Mouse (Mus musculus): ENCODE results near the gene Dnajc7. TPM values are rescaled to one million over a fixed set of nuclear protein-coding genes. Genes with fewer than 3 reads are reported as not detected.
A peak's percentile ranks its signal among the peaks of the same experiment; 100 is the strongest.
"Not testable (repeated sequence)": the region's sequence is repeated elsewhere in the genome, so short reads cannot be mapped to it uniquely, and the experiment has no call there.

The Dnajc7 gene
- total RNA-seq, 2 experiments from 2014 or later, result 207 to 222 TPM

- DNase-seq, result no peak
Measured at GRCm38 (mm10) chr11:100548141-100548540, 71.8 kb downstream of the Dnajc7 start.

DNA sequence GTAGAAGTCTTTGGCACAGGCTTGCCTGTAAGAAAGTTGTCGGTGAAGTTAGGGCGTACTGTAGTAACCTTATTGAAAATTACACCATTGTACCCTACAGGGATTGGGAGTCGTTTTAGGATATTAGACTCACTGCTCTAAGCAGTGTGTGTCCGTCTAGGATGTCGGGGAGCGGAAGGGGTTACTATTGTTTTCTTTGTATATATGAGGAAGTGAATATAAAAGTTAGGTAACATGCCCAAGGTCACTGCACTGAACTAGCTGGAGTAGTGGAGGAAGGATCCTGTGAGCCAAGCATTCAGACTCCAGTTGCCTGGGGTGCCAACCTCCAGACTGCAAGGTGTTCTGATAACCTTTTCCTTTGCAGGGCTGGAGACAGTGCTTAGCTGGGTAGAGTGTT lies 73.0 kb downstream of the Dnajc7 start:
- no peak for DNase-seq

GRCm38 (mm10) chr11:100545746-100546085 lies 74.3 kb downstream of the Dnajc7 start:
- no peak for DNase-seq

DNA sequence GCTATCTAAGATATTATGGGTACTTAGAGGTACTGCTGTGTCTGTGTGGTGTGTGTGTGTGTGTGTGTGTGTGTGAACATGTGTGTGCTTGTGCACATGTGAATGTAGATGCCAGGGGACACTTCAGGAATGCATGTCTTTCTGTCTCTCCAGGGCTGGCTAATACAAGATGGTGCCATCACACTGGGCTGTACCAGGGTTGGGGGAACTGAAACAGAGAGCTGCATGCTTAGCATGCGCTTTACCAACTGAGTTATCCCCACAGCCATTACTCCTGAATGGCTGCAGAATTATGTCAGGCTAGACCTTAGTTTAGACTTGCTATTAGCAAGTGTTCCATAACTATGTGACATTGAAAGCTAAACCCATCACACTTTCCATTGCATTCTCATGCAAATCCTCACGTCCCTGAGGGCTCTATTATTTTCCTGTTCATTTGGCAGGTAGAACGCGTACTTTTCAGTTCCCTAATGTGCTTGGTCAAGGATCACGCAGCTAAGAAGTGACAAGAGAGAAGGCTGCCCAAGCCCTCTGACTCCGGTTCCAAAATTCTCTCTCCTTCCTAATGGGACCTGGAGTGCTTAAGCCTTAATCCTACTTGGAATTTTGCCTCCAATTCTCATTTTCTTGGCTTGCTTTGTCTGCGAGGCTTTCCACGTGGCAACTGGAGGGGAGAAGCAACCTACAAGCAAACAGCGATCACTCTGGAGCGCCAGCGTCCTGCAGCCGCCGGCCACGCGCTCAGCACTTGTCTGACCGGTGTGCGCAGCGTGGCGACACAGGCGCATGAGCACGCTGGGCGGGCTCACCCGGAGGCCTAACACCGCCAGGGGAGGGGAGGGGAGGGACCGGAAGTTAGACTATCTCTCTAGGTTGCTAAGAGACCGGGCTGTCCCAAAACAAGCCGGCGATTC lies 74.9 kb downstream of the Dnajc7 start, which contains the start of gene Ttc25:
Gene Ttc25 (plus strand): TSS at position 776 of the 914 bp plus-strand sequence.
- peak; percentile 94 to 96 for DNase-seq

DNA sequence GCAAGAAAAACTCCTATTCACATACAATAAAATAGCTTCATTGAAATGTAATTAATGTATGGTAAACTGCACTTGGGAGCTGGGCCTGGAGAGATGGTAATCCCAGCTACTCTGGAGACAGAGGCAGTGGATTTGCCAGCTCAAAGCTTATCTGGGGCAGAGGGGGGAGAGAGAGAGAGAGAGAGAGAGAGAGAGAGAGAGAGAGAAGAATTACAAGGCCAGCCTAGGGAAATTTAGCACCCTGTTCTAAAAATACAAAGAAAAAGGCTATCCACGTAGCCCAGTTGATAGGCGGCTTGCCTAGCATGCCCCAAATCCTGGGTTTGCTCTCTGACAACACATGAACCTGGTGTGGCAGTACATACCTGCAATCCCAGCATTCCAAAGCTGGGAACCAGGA lies 78.4 kb downstream of the Dnajc7 start:
- no peak for DNase-seq

- DNase-seq, result peak; percentile 56 to 62
Measured at GRCm38 (mm10) chr11:100540966-100541365, 79.0 kb downstream of the Dnajc7 start.

DNA sequence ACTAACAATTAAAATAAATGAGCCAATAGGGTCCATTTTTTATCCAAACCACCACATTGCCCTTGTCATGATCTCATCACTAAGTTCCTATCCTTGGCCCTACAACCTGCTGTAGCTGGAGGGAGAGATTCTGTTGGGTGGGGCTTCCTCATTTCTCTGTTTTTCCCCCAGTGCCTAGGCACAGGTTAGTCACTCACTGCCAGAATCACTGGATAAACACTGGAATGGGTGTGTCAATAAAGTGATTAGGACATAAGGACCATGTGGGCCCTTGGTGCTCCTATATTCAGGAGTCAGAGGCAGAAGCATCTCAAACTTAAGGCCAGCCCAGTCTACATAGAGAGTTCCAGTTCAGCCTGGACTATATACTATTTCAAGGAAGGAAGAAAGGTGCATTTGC lies 83.5 kb downstream of the Dnajc7 start:
- no peak for DNase-seq

GRCm38 (mm10) chr11:100535996-100536395 lies 84.0 kb downstream of the Dnajc7 start:
- no peak for DNase-seq

- DNase-seq, result not testable (repeated sequence)
Measured at GRCm38 (mm10) chr11:100534821-100535220, 85.1 kb downstream of the Dnajc7 start.

DNA sequence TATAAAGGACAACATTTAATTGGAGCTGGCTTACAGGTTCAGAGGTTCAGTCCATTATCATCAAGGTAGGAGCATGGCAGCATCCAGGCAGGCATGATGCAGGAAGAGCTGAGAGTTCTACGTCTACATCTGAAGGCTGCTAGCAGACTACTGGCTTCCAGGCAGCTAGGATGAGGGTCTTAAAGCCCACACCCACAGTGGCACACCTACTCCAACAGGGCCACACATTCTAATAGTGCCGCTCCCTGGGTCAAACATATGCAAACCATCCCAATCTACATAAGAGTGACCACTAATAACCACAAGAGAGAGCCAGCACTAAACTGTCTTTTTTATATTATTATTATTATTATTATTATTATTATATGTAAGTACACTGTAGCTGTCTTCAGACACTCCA lies 85.6 kb downstream of the Dnajc7 start:
- DNase-seq, result not testable (repeated sequence)

- no peak for DNase-seq
Measured at GRCm38 (mm10) chr11:100533871-100534270, 86.1 kb downstream of the Dnajc7 start.

Other genes with a start within 250 kb of the Dnajc7 start
- gene Jup, start 222.4 kb downstream of the Dnajc7 start, total RNA-seq (2021), result 10 to 100 TPM; 73.9 to 87.1 TPM
- gene P3h4, start 205.3 kb downstream of the Dnajc7 start, total RNA-seq (2021), result 10 to 100 TPM; 26.3 to 40.5 TPM
- 10 to 100 TPM; 23.7 to 27.2 TPM for gene Fkbp10, start 204.5 kb downstream of the Dnajc7 start, total RNA-seq (2021)
- gene Nt5c3b, start 178.4 kb downstream of the Dnajc7 start, total RNA-seq (2021), result 10 to 100 TPM; 53.8 to 58.2 TPM
- gene Klhl10, start 178.3 kb downstream of the Dnajc7 start, total RNA-seq (2021), result 1 to 10 TPM in 1 of 2 experiments, under 1 TPM in 1; 0.63 to 1.2 TPM
- 10 to 100 TPM; 56.2 to 58.2 TPM for gene Klhl11, start 147.4 kb downstream of the Dnajc7 start, total RNA-seq (2021)
- 1,000 to 10,000 TPM; 1,688 to 2,194 TPM for gene Acly, start 92.2 kb downstream of the Dnajc7 start, total RNA-seq (2021)
- 1 to 10 TPM; 5.6 to 7.7 TPM for gene Ttc25, start 74.6 kb downstream of the Dnajc7 start, total RNA-seq (2021)
- gene Cnp, start 45.3 kb downstream of the Dnajc7 start, total RNA-seq (2021), result 10 to 100 TPM; 46.5 to 60.7 TPM
- gene Nkiras2, start 924 bp downstream of the Dnajc7 start, total RNA-seq (2021), result 10 to 100 TPM; 32.9 to 43.6 TPM
- under 1 TPM; 0.13 to 0.43 TPM for gene Zfp385c, start 72.3 kb upstream of the Dnajc7 start, total RNA-seq (2021)
- gene Dhx58, start 84.1 kb upstream of the Dnajc7 start, total RNA-seq (2021), result 10 to 100 TPM; 39.5 to 60.6 TPM
- 10 to 100 TPM; 44.5 to 45.5 TPM for gene Kat2a, start 92.3 kb upstream of the Dnajc7 start, total RNA-seq (2021)
- not detected for gene Hspb9, start 93.7 kb upstream of the Dnajc7 start, total RNA-seq (2021)
- gene Rab5c, start 118.0 kb upstream of the Dnajc7 start, total RNA-seq (2021), result 100 to 1,000 TPM; 172 to 187 TPM
- under 1 TPM; 0.10 to 0.13 TPM for gene Kcnh4, start 139.8 kb upstream of the Dnajc7 start, total RNA-seq (2021)
- gene Hcrt, start 142.8 kb upstream of the Dnajc7 start, total RNA-seq (2021), result not detected
- gene Ghdc, start 150.8 kb upstream of the Dnajc7 start, total RNA-seq (2021), result 10 to 100 TPM; 18.8 to 25.8 TPM
- 100 to 1,000 TPM in 1 of 2 experiments, 10 to 100 TPM in 1; 58.3 to 111 TPM for gene Stat5b, start 230.6 kb upstream of the Dnajc7 start, total RNA-seq (2021)
- 10 to 100 TPM; 26.3 to 39.8 TPM for gene Stat5a, start 239.2 kb upstream of the Dnajc7 start, total RNA-seq (2021)

Data from adrenal gland, postnatal 36 days (tissue).